Mouse (Mus musculus): ENCODE results near the gene Cyp4f17.
"Not testable (repeated sequence)": the region's sequence is repeated elsewhere in the genome, so short reads cannot be mapped to it uniquely, and the experiment has no call there.

The Cyp4f17 gene

GRCm38 (mm10) chr17:32505851-32506728 is at the start of gene Cyp4f17:
Gene Cyp4f17, plus strand, starts transcription at chr17:32506050.
- DNase-seq (ENCODE audit: low read depth, low spot score): peak; percentile 46

GRCm38 (mm10) chr17:32468494-32468893 is 37.4 kb upstream of the Cyp4f17 start:
- no peak for DNase-seq (ENCODE audit: low read depth, low spot score)

GRCm38 (mm10) chr17:32470795-32471194 is 35.1 kb upstream of the Cyp4f17 start:
- no peak for DNase-seq (ENCODE audit: low read depth, low spot score)

- DNase-seq (ENCODE audit: low read depth, low spot score): peak; percentile 16
Observed at GRCm38 (mm10) chr17:32472176-32472575, 33.7 kb upstream of the Cyp4f17 start.

GRCm38 (mm10) chr17:32474954-32475560 is 30.8 kb upstream of the Cyp4f17 start:
- DNase-seq (ENCODE audit: low read depth, low spot score): no peak

GRCm38 (mm10) chr17:32477204-32477603 is 28.6 kb upstream of the Cyp4f17 start:
- DNase-seq (ENCODE audit: low read depth, low spot score): no peak

GRCm38 (mm10) chr17:32478727-32479126 is 27.1 kb upstream of the Cyp4f17 start:
- DNase-seq (ENCODE audit: low read depth, low spot score): no peak

GRCm38 (mm10) chr17:32479554-32480506 is 26.0 kb upstream of the Cyp4f17 start:
- peak; percentile 52 for DNase-seq (ENCODE audit: low read depth, low spot score)

- no peak for DNase-seq (ENCODE audit: low read depth, low spot score)
Observed at GRCm38 (mm10) chr17:32481766-32482165, 24.1 kb upstream of the Cyp4f17 start.

- DNase-seq (ENCODE audit: low read depth, low spot score): peak; percentile 92
Observed at GRCm38 (mm10) chr17:32483200-32483599, 22.6 kb upstream of the Cyp4f17 start.

GRCm38 (mm10) chr17:32492349-32492980 is 13.4 kb upstream of the Cyp4f17 start:
- DNase-seq (ENCODE audit: low read depth, low spot score): peak; percentile 46

GRCm38 (mm10) chr17:32494601-32495000 is 11.2 kb upstream of the Cyp4f17 start:
- peak; percentile 90 for DNase-seq (ENCODE audit: low read depth, low spot score)

- not testable (repeated sequence) for DNase-seq (ENCODE audit: low read depth, low spot score)
Observed at GRCm38 (mm10) chr17:32500511-32500910, 5.3 kb upstream of the Cyp4f17 start.

- DNase-seq (ENCODE audit: low read depth, low spot score): no peak
Observed at GRCm38 (mm10) chr17:32501051-32501450, 4.8 kb upstream of the Cyp4f17 start.

- no peak for DNase-seq (ENCODE audit: low read depth, low spot score)
Observed at GRCm38 (mm10) chr17:32503111-32503510, 2.7 kb upstream of the Cyp4f17 start.

GRCm38 (mm10) chr17:32506729-32507245 is 937 bp downstream of the Cyp4f17 start:
- DNase-seq (ENCODE audit: low read depth, low spot score): no peak

GRCm38 (mm10) chr17:32516126-32516525 is 10.3 kb downstream of the Cyp4f17 start:
- no peak for DNase-seq (ENCODE audit: low read depth, low spot score)

- no peak for DNase-seq (ENCODE audit: low read depth, low spot score)
Observed at GRCm38 (mm10) chr17:32521981-32522380, 16.1 kb downstream of the Cyp4f17 start.

- no peak for DNase-seq (ENCODE audit: low read depth, low spot score)
Observed at GRCm38 (mm10) chr17:32522386-32522785, 16.5 kb downstream of the Cyp4f17 start.

- no peak for DNase-seq (ENCODE audit: low read depth, low spot score)
Observed at GRCm38 (mm10) chr17:32522816-32523215, 17.0 kb downstream of the Cyp4f17 start.

- DNase-seq (ENCODE audit: low read depth, low spot score): no peak
Observed at GRCm38 (mm10) chr17:32523895-32524294, 18.0 kb downstream of the Cyp4f17 start.
